Mouse (Mus musculus): ENCODE measurements around the gene Hoxa5.

Hoxa5 gene

GRCm38 (mm10) chr6:52175864-52176263, 28.5 kb downstream of the Hoxa5 start:
- no peak for DNase-seq

GRCm38 (mm10) chr6:52174968-52175751, 29.2 kb downstream of the Hoxa5 start:
- DNase-seq = peak in 1 of 2 experiments; percentile 10

GRCm38 (mm10) chr6:52173648-52174047, 30.7 kb downstream of the Hoxa5 start:
- no peak for DNase-seq

GRCm38 (mm10) chr6:52172501-52172900, 31.9 kb downstream of the Hoxa5 start:
- peak in 1 of 2 experiments; percentile 7 for DNase-seq

GRCm38 (mm10) chr6:52171938-52172337, 32.4 kb downstream of the Hoxa5 start:
- no peak for DNase-seq

- DNase-seq = no peak
Measured at GRCm38 (mm10) chr6:52171331-52171730, 33.1 kb downstream of the Hoxa5 start.

GRCm38 (mm10) chr6:52170898-52171223, 33.5 kb downstream of the Hoxa5 start:
- DNase-seq = no peak

- no peak for DNase-seq
Measured at GRCm38 (mm10) chr6:52170166-52170897, 34.1 kb downstream of the Hoxa5 start.

- no peak for DNase-seq
Measured at GRCm38 (mm10) chr6:52169499-52170165, 34.8 kb downstream of the Hoxa5 start.

- DNase-seq = no peak
Measured at GRCm38 (mm10) chr6:52168191-52169055, 36.0 kb downstream of the Hoxa5 start.

- DNase-seq = no peak
Measured at GRCm38 (mm10) chr6:52167736-52168161, 36.6 kb downstream of the Hoxa5 start.

GRCm38 (mm10) chr6:52167176-52167575, 37.2 kb downstream of the Hoxa5 start:
- DNase-seq = no peak

GRCm38 (mm10) chr6:52166431-52167077, 37.8 kb downstream of the Hoxa5 start:
- DNase-seq = no peak

- DNase-seq = no peak
Measured at GRCm38 (mm10) chr6:52165441-52166370, 38.7 kb downstream of the Hoxa5 start.

- DNase-seq = no peak
Measured at GRCm38 (mm10) chr6:52164626-52165440, 39.6 kb downstream of the Hoxa5 start, which contains the start of gene Hoxa2. Gene Hoxa2 (minus strand): TSS chr6:52164831.

- DNase-seq = peak in 1 of 2 experiments; percentile 12
Measured at GRCm38 (mm10) chr6:52164051-52164625, 40.2 kb downstream of the Hoxa5 start.

- peak in 1 of 2 experiments; percentile 12 for DNase-seq
Measured at GRCm38 (mm10) chr6:52163366-52164031, 40.9 kb downstream of the Hoxa5 start.

GRCm38 (mm10) chr6:52162611-52163365, 41.6 kb downstream of the Hoxa5 start:
- peak in 1 of 2 experiments; percentile 16 for DNase-seq
